Mouse (Mus musculus): ENCODE results near the gene Wipi1. TPM values are rescaled to one million over a fixed set of nuclear protein-coding genes. Genes with fewer than 3 reads are reported as not detected.

The Wipi1 gene
- polyA plus RNA-seq, 1 experiment = 25.2 TPM

DNA sequence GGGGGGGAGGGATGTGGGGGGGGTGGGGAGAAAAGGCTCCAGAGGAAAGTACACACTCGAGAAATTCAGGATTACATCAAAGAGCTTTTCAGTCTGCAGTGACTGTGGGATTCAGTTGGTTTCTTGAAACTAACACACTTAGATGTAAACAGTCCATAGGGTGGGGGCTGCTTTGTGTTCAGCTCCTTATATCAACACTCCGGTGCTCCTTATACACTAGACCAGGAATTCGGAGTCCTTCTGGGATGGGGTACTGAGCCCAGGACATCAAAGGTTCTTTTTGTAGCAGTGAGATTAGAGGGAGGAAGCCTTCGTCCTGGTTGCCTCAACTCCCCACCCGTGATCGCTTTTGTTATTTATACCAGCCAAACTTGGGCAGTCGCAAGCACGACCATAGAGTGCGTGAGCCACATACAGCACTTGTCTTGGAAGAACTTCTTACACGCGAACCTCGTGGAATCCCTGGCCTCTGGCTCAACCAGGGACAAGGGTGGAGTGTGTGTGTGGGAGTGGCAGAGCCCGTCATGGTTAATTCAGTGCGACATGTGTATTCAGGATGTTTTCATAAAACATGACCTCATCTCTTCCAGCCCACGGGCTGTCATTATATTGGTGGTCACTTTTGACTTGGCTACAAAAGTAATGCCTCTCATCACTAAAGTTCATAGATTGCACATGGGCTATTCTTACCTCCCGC is 65.3 kb downstream of the Wipi1 start:
- Histone ChIP-seq H3K27ac (replicated peaks; ENCODE audit: low read depth, low read length) (no peak overlapping the region), H3K4me3 (ENCODE audit: insufficient read depth, low read depth, low read length) (no peak overlapping the region), H3K4me1 (ENCODE audit: control insufficient read depth, insufficient read depth, insufficient read length, low read length) (no peaks in the 10 kb centered on the region)

DNA sequence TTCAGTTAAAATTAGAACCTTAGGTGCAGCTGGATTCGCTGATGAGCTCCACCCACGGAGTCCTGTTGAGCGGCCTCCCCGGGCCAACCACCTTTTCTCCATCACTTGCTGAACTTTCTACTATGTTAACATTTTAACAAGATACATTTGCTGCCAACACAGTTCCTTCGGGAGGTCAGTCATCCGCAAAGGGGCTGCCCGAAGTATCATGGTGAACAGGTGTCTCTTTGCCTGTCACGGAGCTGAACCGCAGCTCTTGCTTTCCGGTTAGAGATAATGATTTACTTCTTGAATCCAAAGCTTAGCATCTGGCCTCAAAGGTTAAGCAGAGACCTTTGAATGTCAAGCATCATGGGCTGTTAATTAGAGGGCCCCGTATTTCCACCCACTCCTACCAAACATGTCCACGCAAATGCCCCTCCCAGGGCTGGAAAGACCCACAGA is 66.0 kb downstream of the Wipi1 start:
- H3K27ac ChIP-seq (replicated peaks; ENCODE audit: low read depth, low read length) = no peak overlapping the region
- no peaks in the 10 kb centered on the region for H3K4me1 ChIP-seq (ENCODE audit: control insufficient read depth, insufficient read depth, insufficient read length, low read length)
- H3K4me3 ChIP-seq (ENCODE audit: insufficient read depth, low read depth, low read length) = no peak overlapping the region

DNA sequence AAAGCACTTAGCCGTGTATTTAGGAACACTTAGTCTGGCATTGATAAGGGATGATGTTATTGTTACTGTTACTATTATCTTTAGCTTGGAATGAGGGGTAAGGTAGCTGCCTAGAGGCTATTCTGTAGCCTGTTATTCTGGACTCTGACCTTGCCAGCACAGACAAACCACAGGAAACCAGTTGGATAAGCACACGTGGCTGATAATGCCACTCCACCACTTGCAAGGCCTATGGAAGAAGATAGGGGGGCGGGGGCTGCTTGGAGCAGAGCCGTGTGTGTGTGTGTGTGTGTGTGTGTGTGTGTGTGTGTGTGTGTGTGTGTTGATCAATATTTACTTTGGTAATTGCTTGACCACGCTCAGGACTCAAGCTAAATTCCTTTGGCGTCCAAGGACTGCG is 66.5 kb downstream of the Wipi1 start:
- Histone ChIP-seq H3K4me1 (ENCODE audit: control insufficient read depth, insufficient read depth, insufficient read length, low read length) (no peaks in the 10 kb centered on the region), H3K27ac (replicated peaks; ENCODE audit: low read depth, low read length) (no peak overlapping the region), H3K4me3 (ENCODE audit: insufficient read depth, low read depth, low read length) (no peak overlapping the region)

DNA sequence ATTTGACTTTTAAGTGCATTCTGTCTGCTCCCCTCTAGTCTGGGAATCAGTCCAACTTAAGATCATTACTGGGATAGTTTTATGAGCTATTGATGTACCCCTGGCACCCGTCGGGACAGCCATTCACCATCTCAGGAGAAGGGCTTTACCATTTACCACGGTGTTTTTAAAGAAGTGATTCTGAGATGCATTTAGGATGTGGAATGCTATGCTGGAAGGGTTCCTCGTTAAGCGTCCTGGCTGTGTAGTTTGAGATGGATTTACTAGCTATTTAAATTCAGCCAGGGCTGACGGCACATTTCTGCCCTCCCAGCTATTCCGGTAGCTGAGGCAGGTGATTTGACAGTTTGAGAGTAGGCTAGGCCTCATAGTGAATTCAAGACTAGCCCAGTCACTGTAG is 67.3 kb downstream of the Wipi1 start:
- H3K4me1 ChIP-seq (ENCODE audit: control insufficient read depth, insufficient read depth, insufficient read length, low read length) = no peaks in the 10 kb centered on the region
- no peak overlapping the region for H3K4me3 ChIP-seq (ENCODE audit: insufficient read depth, low read depth, low read length)
- H3K27ac ChIP-seq (replicated peaks; ENCODE audit: low read depth, low read length) = no peak overlapping the region

DNA sequence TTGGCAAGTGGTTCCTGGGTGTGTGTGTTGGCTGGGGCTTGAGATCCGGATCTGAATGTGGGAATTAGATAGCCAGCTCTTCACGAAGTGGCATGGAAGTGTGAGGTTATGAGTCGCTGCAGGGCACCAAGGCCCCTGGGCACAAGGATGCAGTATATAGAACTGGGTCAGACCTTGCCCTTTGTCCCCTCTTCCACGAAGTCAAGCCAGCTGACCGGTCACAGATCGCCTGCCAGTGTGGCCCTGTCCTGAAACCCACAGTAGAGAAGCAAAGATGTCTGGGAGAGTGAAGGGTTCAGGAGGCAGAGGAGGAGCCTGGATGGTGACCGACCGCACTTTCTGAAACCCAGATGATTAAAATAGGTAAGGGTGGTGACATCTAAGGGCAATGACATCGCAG is 68.3 kb downstream of the Wipi1 start:
- Histone ChIP-seq H3K4me3 (ENCODE audit: insufficient read depth, low read depth, low read length) (no peak overlapping the region), H3K27ac (replicated peaks; ENCODE audit: low read depth, low read length) (no peak overlapping the region), H3K4me1 (ENCODE audit: control insufficient read depth, insufficient read depth, insufficient read length, low read length) (no peaks in the 10 kb centered on the region)

DNA sequence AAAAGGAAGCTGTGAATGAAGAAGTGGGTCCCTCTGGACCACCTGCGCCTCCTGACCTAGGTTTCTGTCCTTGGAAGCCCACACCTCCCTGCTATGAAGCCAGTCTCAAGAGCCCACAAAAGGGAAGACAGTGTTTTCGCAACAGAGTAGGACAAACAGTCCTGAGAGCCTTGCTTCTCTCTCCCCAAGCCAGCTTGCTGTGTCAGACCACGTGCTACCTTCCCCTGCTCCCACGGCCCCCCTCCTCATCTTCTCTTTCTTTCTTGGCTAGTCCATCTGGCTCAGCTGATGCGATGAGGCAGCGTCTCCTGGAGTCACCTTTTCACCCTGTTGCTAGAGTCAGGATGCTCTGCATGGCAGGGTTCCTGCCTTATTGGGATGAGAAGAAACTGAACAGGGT is 72.5 kb downstream of the Wipi1 start:
- H3K4me1 ChIP-seq (ENCODE audit: control insufficient read depth, insufficient read depth, insufficient read length, low read length) = no peaks in the 10 kb centered on the region
- H3K4me3 ChIP-seq (ENCODE audit: insufficient read depth, low read depth, low read length) = no peak overlapping the region
- no peak overlapping the region for H3K27ac ChIP-seq (replicated peaks; ENCODE audit: low read depth, low read length)

DNA sequence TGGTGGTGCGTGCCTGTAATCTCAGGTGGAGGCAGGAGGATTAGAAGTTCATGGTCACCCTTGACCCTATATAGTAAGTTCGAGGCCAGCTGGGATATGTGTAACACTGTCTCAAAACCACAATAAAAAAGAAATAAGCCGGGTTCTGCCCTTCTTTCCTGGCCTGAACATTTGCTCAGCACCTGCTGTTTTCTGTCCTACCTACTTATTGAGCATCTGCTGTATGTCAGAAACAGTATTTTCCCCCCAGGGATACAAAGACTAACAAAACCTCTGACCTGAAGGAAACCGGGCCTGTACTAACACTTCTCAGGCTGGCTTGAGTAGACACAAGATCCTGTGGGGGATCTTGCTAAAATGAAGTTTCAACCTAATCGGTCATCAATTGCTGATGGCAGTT is 74.8 kb downstream of the Wipi1 start:
- no peaks in the 10 kb centered on the region for H3K4me1 ChIP-seq (ENCODE audit: control insufficient read depth, insufficient read depth, insufficient read length, low read length)
- H3K27ac ChIP-seq (replicated peaks; ENCODE audit: low read depth, low read length) = no peak overlapping the region
- H3K4me3 ChIP-seq (ENCODE audit: insufficient read depth, low read depth, low read length) = no peak overlapping the region

DNA sequence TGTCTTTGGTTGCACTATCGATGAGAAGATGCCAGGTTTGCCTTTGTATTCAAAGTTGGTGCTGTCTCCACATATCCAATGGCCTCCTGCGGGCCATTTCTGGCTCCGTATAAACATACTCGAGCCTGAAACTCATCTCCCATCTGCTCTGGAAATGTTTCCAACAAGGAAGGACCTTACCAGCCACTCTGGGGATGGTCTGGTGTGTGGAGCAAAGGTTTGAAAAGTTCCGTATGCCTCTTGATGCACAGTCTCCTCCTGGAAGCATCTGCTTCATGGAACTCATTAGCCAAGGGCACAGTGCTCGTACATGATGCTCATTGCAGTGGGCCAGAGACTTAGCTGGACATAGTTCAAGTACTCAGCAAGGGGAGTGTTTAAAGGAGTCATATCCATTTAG is 75.8 kb downstream of the Wipi1 start:
- Histone ChIP-seq H3K4me1 (ENCODE audit: control insufficient read depth, insufficient read depth, insufficient read length, low read length) (no peaks in the 10 kb centered on the region), H3K27ac (replicated peaks; ENCODE audit: low read depth, low read length) (no peak overlapping the region), H3K4me3 (ENCODE audit: insufficient read depth, low read depth, low read length) (no peak overlapping the region)

DNA sequence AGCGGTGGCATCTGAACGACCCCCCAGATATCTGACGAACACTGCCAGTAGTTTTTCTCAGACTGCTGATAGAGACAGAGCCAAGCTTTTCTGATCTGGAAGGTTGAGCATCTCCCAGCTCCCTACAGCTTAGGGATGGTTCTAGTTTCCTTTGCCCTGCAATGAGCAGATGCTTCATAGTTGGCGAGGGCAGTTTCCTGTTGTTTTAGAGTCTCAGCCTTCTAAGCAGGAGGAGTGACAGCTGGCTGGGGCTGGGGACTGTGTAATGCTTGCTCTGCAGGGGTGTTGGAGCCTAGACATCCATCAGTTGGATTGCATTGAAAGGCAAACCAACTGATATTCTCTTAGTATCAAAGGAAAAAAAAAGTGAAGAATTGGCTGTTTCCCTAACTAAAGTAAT is 81.7 kb downstream of the Wipi1 start:
- Histone ChIP-seq H3K27ac (replicated peaks; ENCODE audit: low read depth, low read length) (no peak overlapping the region), H3K4me3 (ENCODE audit: insufficient read depth, low read depth, low read length) (no peak overlapping the region), H3K4me1 (ENCODE audit: control insufficient read depth, insufficient read depth, insufficient read length, low read length) (no peaks in the 10 kb centered on the region)

DNA sequence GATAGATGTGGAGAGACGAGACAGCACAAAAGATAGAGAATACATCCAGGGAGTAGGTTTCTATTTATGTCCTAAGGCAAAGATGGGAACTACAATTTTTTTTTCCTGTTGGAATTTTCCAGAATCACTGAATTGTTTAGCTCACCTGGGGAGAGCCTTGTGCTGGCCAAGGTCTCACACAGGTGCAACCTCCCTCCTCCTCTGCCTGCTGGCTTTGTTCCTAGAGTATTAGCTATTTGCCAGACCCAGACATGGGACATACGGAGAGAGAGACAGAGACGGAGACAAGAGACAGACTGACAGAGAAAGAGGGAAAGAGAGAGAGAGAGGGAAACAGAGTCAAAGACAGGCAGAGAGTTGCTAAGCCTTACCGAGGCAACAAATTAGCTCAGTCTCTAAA is 86.2 kb downstream of the Wipi1 start:
- no peak overlapping the region for H3K27ac ChIP-seq (replicated peaks; ENCODE audit: low read depth, low read length)
- no peaks in the 10 kb centered on the region for H3K4me1 ChIP-seq (ENCODE audit: control insufficient read depth, insufficient read depth, insufficient read length, low read length)
- H3K4me3 ChIP-seq (ENCODE audit: insufficient read depth, low read depth, low read length) = no peak overlapping the region

DNA sequence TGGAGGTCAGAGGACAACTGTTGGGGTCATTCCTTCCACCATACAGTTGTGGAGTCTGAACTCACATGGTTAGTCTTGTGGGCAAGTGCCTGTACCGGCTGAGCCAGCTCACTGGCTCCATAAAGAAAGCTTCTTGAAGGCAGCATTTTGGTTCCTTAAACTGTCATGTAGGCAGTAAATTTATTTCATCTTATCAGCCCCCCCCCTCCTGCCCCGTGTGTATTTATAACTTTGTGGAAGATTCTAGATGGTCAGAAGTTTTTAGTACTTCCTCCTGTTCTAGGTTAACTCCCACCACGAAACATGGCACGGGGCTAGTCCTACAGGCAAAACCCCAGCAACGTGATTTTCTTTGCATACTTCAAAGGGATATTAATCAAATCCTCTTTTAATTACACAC is 86.9 kb downstream of the Wipi1 start:
- no peak overlapping the region for H3K27ac ChIP-seq (replicated peaks; ENCODE audit: low read depth, low read length)
- H3K4me3 ChIP-seq (ENCODE audit: insufficient read depth, low read depth, low read length) = no peak overlapping the region
- H3K4me1 ChIP-seq (ENCODE audit: control insufficient read depth, insufficient read depth, insufficient read length, low read length) = no peaks in the 10 kb centered on the region

Other genes with a start within 250 kb of the Wipi1 start
- gene Gna13, start 249.1 kb downstream of the Wipi1 start, polyA plus RNA-seq (2012; ENCODE audit: insufficient read depth, insufficient read length, missing spikeins) = 41.6 and 43.8 TPM in 2 replicates
- gene 9930022D16Rik, start 198.1 kb downstream of the Wipi1 start, polyA plus RNA-seq (2012; ENCODE audit: insufficient read depth, insufficient read length, missing spikeins) = not detected in 2 replicates
- gene Amz2, start 186.0 kb downstream of the Wipi1 start, polyA plus RNA-seq (2012; ENCODE audit: insufficient read depth, insufficient read length, missing spikeins) = 37.3 and 51.5 TPM in 2 replicates
- gene Arsg, start 138.6 kb downstream of the Wipi1 start, polyA plus RNA-seq (2012; ENCODE audit: insufficient read depth, insufficient read length, missing spikeins) = 1.2 and 3.7 TPM in 2 replicates
- 0.63 and 1.2 TPM in 2 replicates for gene Slc16a6, start 138.4 kb downstream of the Wipi1 start, polyA plus RNA-seq (2012; ENCODE audit: insufficient read depth, insufficient read length, missing spikeins)
- 98.4 and 102 TPM in 2 replicates for gene Prkar1a, start 37.4 kb upstream of the Wipi1 start, polyA plus RNA-seq (2012; ENCODE audit: insufficient read depth, insufficient read length, missing spikeins)
- gene Fam20a, start 110.3 kb upstream of the Wipi1 start, polyA plus RNA-seq (2012; ENCODE audit: insufficient read depth, insufficient read length, missing spikeins) = 2.3 and 2.6 TPM in 2 replicates
- not detected in 2 replicates for gene 1700012B07Rik, start 216.1 kb upstream of the Wipi1 start, polyA plus RNA-seq (2012; ENCODE audit: insufficient read depth, insufficient read length, missing spikeins)

Data from brown adipose tissue, adult 24 weeks (tissue).